Mouse (Mus musculus) adrenal gland, postnatal 36 days (tissue): ENCODE measurements around the gene Klhdc1. TPM values are rescaled to one million over a fixed set of nuclear protein-coding genes. Genes with fewer than 3 reads are reported as not detected.

ENCODE experiments used
- DNase-seq, 2 experiments: peaks; one replicate each; pipeline ENCODE4 v3.0.0; 2021; ENCODE audit warnings: mixed read lengths in 1 of 2
- total RNA-seq, 2 experiments: library from RNA; stranded (reverse); gene quantifications; 2 replicates each; pipeline ENCODE4 v1.2.3; 2021

Klhdc1 gene
- total RNA-seq, 2 experiments from 2014 or later = 4.9 to 8.0 TPM

- peak; percentile 91 to 94 for DNase-seq
These were observed 55.8 kb downstream of the Klhdc1 start, which contains the start of gene Klhdc2 for GRCm38 (mm10) chr12:69296511-69297410. Klhdc2 (plus strand) TSS chr12:69296681.

- DNase-seq = no peak
These were observed 56.6 kb downstream of the Klhdc1 start for GRCm38 (mm10) chr12:69297411-69298150.

GRCm38 (mm10) chr12:69298281-69298680, 57.3 kb downstream of the Klhdc1 start:
- peak in 1 of 2 experiments; percentile 4 for DNase-seq

DNA sequence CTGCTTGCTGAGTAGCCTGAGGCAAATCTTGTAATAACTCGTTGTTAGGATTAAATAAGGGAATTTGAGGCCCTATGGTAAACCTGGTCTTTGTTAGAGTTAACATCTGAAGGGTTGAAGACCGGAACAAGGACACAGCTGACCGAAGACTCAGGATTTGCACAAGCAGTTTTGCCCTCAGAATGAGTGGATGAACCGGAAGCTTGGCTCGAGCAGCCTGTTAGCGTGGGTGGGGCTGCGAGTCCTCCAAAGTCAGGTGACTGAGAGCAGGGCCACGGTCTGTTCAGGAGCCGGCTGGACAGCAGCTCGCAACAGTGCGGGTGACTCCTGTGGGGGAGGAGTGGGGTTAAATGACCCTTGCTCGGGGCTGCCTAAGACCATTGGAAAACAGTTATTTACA, 58.3 kb downstream of the Klhdc1 start:
- peak; percentile 75 to 79 for DNase-seq

GRCm38 (mm10) chr12:69299831-69300230, 58.9 kb downstream of the Klhdc1 start:
- no peak for DNase-seq

- no peak for DNase-seq
These were observed 59.4 kb downstream of the Klhdc1 start for GRCm38 (mm10) chr12:69300391-69300790.

- DNase-seq = peak; percentile 38 to 49
These were observed 61.2 kb downstream of the Klhdc1 start for GRCm38 (mm10) chr12:69302171-69302570.

- peak; percentile 20 to 30 for DNase-seq
These were observed 63.1 kb downstream of the Klhdc1 start for GRCm38 (mm10) chr12:69304051-69304450.

DNA sequence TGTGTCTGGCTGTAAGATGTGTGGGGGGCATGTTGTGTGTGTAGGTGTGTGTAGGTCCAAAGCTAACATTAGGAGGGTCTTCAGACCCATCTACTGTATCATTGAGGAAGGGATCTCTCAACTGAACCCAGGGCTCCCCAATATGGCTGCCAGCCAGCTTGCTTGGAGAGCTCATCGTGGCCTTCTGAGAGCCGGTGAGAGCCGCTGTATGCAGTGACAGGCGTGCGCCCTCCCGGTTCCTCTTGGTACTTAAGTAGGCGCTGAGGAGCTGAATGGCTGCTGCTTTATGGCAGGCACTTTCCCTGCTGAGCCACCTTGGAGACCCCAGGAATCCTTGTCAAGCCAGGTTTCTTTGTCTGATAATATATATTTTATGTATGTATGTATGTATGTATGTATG, 65.4 kb downstream of the Klhdc1 start:
- no peak for DNase-seq

- no peak for DNase-seq
These were observed 68.7 kb downstream of the Klhdc1 start for GRCm38 (mm10) chr12:69309659-69310058.

DNA sequence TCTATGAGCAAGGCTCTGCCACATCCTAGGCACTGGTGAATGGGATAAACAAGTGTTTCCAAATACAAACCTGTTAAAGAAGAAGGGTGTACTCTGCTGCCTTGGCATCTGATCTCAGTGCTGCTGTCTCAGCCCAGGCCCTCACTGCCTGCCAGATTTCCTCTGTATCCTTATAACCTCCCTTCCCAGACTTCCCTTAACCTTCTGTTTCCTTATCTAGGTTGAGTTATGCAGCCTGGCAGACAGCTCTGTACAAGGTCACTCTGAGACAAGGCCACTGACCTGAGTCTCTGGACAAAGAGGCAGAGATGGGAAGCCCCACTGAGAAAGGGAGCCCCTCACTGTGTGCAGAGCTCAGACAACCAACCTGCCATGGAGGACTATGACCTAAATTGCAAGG, 77.5 kb downstream of the Klhdc1 start:
- peak in 1 of 2 experiments; percentile 17 for DNase-seq

DNA sequence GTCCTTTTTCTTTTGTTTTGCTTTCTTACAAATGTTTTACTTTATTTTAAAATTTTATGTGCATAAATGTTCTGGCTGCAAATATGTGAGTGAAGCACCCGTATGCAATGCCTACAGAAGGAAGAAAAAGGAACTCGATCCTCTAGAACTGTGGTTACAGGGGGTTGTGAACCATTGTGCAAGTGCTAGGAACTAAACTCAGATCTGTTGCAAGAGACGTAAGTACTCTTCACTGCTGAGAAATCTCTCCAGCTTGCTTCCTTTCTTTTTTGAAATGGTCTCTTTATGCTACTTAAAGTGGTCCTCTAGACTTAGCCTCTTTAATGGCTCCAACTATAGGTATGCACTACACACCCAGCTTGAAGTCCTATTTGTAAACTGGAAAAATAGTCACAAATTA, 90.2 kb downstream of the Klhdc1 start:
- DNase-seq = no peak

- DNase-seq = no peak
These were observed 91.2 kb downstream of the Klhdc1 start for GRCm38 (mm10) chr12:69332147-69332546.

GRCm38 (mm10) chr12:69333547-69333946, 92.6 kb downstream of the Klhdc1 start:
- DNase-seq = peak; percentile 12 to 44

Other genes with a start within 250 kb of the Klhdc1 start
- 1,000 to 10,000 TPM; 1,319 to 1,411 TPM for gene Rps29, start 82.0 kb upstream of the Klhdc1 start, total RNA-seq
- under 1 TPM; 0.46 to 0.86 TPM for gene Lrr1, start 72.4 kb upstream of the Klhdc1 start, total RNA-seq
- 100 to 1,000 TPM; 617 to 646 TPM for gene Rpl36al, start 57.1 kb upstream of the Klhdc1 start, total RNA-seq
- gene Mgat2, start 57.0 kb upstream of the Klhdc1 start, total RNA-seq = 10 to 100 TPM; 68.5 to 76.3 TPM
- gene Gm49383, start 44.1 kb upstream of the Klhdc1 start, total RNA-seq = 1 to 10 TPM; 4.9 to 6.3 TPM
- gene Dnaaf2, start 42.7 kb upstream of the Klhdc1 start, total RNA-seq = 1 to 10 TPM in 1 of 2 experiments, under 1 TPM in 1; 0.93 to 1.2 TPM
- gene Gm49384, start 36.9 kb upstream of the Klhdc1 start, total RNA-seq = 1 to 10 TPM; 4.8 to 5.7 TPM
- gene Pole2, start 13.0 kb upstream of the Klhdc1 start, total RNA-seq = 1 to 10 TPM; 3.0 TPM
- 10 to 100 TPM; 58.1 to 69.0 TPM for gene Klhdc2, start 55.5 kb downstream of the Klhdc1 start, total RNA-seq
- 10 to 100 TPM; 43.7 to 45.6 TPM for gene Nemf, start 116.0 kb downstream of the Klhdc1 start, total RNA-seq
- gene Arf6, start 131.0 kb downstream of the Klhdc1 start, total RNA-seq = 100 to 1,000 TPM; 114 to 154 TPM
- 1 to 10 TPM in 1 of 2 experiments, not detected in 1; 1.1 TPM for gene Gm9887, start 131.3 kb downstream of the Klhdc1 start, total RNA-seq